Mouse (Mus musculus): Measurements from ENCODE around the gene Keap1. TPM values are rescaled to one million over a fixed set of nuclear protein-coding genes. Genes with fewer than 3 reads are reported as not detected.
A peak's percentile ranks its signal among the peaks of the same experiment; 100 is the strongest.

Gene Keap1
- total RNA-seq, 2 experiments from 2014 or later = 49.2 to 51.0 TPM

DNA sequence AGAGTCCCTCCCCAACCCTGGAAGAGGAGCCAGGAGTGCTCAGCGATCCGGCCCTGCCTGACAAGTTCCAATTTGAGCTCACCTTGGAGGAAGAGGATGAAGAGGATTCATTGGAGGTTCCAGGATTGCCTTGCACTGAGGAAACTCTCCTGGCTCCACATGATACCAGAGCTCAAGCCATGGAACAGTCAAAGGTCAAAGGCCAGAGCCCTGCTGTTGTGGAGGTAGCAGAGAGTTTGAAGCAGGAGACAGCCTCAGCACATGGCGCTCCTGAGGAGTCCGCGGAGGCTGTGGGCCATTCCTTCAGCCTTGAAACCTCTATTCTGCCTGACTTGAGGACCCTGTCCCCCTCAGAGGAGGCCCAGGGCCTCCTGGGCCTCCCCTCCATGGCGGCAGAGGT, 28.3 kb downstream of the Keap1 start:
- intact Hi-C loops (cut with DNase I) = no loop called here

DNA sequence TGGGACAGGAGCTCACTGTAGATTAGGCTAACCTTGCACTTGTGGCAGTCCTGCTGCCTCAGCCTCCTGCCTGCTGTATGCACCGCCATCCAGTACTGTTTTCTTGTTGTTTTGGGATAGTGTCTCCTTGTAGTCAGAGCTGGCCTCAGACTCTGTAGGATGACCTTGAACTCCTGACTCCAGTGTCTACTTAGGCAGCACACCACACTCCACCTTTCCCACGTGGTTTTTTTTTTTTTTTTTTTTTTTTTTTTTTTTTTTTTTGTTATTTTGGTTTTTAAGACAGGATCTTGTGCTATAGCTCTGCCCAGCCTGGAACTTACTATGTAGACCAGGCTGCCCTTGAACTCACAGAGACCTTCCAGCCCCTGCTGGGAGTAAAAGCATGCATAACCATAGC, 30.5 kb downstream of the Keap1 start:
- intact Hi-C loops (cut with DNase I) = no loop called here
- DNase-seq (ENCODE audit: low spot score in 2 of 2) = no peak

More for the DNA sequence above, 28.3 kb downstream of the Keap1 start:
- DNase-seq (ENCODE audit: low spot score in 2 of 2) = no peak

DNA sequence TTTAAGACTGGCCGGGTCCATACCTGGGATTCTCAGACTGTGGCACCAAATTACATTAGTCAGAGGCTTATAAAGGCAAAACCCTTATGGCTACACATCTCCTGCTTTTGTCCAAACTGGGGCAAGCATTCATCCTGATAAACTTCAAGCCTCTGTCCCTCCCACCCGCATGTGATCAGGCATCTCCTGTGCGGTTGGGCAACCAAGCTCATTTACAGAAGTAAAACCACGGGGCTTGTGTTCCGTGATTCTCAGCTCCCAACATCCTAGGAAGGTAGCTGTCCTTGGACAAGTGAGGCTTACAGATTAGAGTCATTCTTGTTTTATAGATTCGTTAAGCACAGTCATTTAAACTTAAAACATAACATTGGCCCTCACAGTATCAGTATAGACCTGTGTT, 32.3 kb downstream of the Keap1 start:
- no peak for DNase-seq (ENCODE audit: low spot score in 2 of 2)
- intact Hi-C loops (cut with DNase I) = no loop called here

GRCm38 (mm10) chr9:21204528-21205272, 34.5 kb downstream of the Keap1 start:
- intact Hi-C loops (cut with DNase I) = no loop called here
- DNase-seq (ENCODE audit: low spot score in 2 of 2) = peak; percentile 45 to 52

- no peak for DNase-seq (ENCODE audit: low spot score in 2 of 2)
- intact Hi-C loops (cut with DNase I) = no loop called here
These were observed 35.0 kb downstream of the Keap1 start for GRCm38 (mm10) chr9:21204156-21204527.

DNA sequence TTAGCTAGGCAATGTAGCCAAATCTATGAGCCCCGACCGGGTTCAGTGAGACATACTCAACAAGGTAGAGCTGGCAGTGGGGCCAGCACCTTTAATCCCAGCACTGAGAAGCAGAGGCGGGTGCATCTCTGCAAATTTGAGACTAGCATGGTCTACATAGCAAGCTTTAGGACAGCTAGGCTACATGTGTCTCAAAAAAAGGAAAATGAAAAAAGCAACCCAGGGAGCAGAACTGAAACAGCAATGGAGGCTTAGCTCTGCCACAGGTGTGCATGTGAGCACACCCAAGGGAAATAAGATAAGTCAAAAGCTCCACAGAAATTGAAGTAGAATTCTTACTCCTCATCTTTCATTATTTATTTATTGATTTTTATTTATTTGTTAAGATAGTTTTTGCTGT, 40.2 kb downstream of the Keap1 start:
- no peak for DNase-seq (ENCODE audit: low spot score in 2 of 2)
- intact Hi-C loops (cut with DNase I) = no loop called here

- peak; percentile 83 to 90 for DNase-seq (ENCODE audit: low spot score in 2 of 2)
- intact Hi-C loops (cut with DNase I) = no loop called here
These were observed 41.2 kb downstream of the Keap1 start for GRCm38 (mm10) chr9:21197981-21198380.

DNA sequence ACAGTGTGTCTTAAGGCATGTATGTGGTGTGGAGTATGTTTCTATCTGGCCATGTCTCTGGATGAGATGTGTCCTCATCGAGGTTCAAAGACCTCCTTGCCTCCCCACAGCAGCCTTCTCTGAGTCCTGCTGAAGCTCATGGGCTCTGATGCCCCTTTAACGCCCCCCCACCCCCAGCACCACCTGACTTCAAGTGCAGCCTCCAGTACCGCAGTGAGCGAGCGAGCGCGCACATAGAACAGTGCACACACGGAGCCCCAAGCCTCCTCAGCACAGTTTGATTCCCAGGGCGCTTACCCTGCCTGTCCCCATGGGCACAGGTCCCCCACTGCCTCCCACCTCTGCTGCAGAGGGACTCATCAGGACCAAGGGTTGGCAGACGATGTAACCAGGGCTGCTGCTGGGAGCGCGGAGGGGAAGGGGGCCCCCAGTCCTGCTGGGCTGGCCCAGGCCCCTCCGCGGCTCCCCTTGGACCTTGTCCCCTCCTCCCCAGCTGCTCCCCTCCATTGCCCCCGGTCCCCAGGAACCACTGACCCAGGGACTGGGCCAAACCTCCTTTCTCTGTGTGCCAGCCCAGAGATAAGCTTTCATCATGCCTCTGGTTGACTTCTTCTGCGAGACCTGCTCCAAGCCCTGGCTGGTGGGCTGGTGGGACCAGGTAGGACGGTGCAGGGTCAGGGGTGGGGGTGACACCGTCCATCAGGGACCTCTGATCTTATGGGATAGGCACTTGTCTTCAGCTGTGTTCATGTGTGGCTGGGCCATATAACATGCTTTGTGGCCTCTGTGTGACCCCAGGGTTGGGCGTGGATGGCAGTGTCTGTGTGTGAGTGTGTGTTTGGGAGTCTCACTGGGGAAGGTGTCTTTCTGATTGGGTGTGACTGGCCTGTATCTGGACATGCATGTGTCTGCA, 42.4 kb downstream of the Keap1 start:
- DNase-seq (ENCODE audit: low spot score in 2 of 2) = peak; percentile 70 to 72
- intact Hi-C loops (cut with DNase I) = no loop called here

DNA sequence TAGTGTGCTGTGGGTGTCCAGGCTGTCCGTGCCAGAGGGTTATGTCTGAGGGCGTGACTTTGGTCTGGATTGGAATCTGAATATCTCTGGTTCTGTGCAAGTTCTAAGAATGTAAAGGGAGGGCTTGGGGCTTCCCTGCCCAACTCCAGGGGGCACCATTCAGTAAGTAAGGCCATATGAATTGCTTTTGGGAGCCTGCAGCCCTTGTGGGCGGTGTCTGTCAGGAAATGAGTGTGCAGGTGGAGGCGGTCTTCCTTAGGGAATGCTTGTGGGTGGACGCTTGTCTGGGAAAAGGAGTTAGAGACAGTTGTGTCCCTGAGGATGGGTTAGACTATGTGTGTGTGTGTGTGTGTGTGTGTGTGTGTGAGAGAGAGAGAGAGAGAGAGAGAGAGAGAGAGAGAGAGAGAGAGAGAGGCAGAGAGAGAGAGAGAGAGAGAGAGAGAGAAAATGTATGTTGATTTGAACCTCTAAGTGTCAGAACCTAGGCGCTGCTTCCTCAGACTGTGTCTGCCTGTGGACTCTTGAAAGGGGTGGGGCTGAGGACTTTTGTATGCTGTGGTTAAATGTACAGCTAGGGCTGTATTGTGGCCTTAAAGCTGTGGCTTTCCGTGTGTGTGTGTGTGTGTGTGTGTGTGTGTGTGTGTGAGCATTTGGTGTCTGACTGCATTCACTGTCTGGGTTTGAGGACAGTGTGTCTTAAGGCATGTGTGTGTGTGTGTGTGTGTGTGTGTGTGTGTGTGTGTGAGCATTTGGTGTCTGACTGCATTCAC, 43.2 kb downstream of the Keap1 start:
- DNase-seq (ENCODE audit: low spot score in 2 of 2) = peak; percentile 62 to 90
- intact Hi-C loops (cut with DNase I) = loop anchor here (2.0 kb wide), 1 partner anchor 31 kb away; the partner anchor contains the start of gene Pde4a

- no peak for DNase-seq (ENCODE audit: low spot score in 2 of 2)
- intact Hi-C loops (cut with DNase I) = loop anchor here (2.0 kb wide), 1 partner anchor 30 kb away; the partner anchor contains the start of gene Pde4a
These were observed 44.2 kb downstream of the Keap1 start for GRCm38 (mm10) chr9:21194787-21195493.

DNA sequence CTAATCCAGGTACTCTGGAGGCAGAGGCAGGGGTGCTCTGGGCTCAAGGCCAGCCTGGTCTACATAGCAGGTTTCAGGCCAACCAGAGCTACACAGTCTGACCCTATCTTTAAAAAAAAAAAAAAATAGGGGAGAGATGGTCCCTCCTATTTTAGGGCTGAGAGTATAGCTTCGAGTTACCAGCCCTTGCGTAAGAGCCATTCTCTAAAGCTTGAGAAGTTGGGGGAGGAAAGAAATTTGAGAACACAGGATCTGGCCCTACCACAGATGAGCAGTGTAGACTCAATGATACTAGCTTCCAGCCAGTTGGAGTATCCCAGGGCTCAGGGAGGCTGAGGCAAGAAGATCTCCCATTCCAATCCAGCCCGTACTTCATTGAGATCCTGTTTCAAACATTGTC, 45.4 kb downstream of the Keap1 start:
- intact Hi-C loops (cut with DNase I) = loop anchor here (2.0 kb wide), 1 partner anchor 29 kb away; the partner anchor contains the start of gene Pde4a
- no peak for DNase-seq (ENCODE audit: low spot score in 2 of 2)

GRCm38 (mm10) chr9:21190670-21191069, 48.5 kb downstream of the Keap1 start:
- no peak for DNase-seq (ENCODE audit: low spot score in 2 of 2)
- intact Hi-C loops (cut with DNase I) = no loop called here

GRCm38 (mm10) chr9:21189905-21190304, 49.3 kb downstream of the Keap1 start:
- intact Hi-C loops (cut with DNase I) = no loop called here
- peak in 1 of 2 experiments; percentile 20 for DNase-seq (ENCODE audit: low spot score in 2 of 2)

DNA sequence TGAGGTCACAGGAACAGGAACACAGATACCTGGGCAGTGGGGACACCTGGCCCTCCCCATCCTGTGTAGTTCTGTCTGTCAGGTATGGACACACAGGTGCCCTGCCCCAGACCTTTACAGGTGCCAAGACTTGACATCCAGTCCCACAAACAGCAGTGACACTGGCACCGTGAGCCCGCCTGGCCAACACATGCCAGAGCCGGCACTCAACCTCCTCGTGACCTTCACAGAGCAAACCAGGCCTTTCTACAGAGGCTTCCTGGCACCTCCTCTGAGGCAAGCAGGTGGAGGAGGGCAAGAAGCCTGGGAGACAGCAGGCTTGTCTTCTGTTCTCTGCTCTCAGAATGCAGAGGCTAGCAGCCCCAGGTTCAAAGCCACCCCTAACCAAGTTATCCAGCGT, 53.7 kb downstream of the Keap1 start:
- no peak for DNase-seq (ENCODE audit: low spot score in 2 of 2)
- intact Hi-C loops (cut with DNase I) = no loop called here

- DNase-seq (ENCODE audit: low spot score in 2 of 2) = no peak
- intact Hi-C loops (cut with DNase I) = no loop called here
These were observed 54.4 kb downstream of the Keap1 start for GRCm38 (mm10) chr9:21184733-21185132.

DNA sequence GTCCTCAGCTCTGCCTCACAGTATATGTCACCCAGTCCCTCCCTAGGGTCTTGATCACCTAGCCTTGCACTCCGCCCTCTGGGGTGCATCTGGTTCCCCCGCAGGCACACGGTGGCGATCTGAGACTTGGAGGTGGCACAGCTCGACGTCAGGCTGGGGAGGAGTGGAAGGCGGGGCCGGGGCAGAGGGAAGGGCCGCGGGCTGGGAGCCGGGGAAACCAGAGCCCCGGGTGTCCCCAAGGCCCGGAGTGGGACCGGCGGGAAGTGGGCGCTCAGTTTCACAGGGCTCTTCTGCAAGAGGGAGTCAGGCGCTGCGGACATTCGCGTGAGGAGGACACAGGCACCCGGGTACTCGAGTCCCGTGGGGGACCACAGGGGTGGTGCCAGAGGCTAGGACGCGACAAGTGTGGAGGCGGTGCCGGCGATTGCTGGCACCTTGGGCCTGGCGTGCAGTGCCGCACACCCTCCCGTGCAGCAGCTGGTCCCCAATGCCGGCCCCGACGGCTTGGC, 55.2 kb downstream of the Keap1 start:
- DNase-seq (ENCODE audit: low spot score in 2 of 2) = no peak

GRCm38 (mm10) chr9:21183421-21183820, 55.7 kb downstream of the Keap1 start:
- intact Hi-C loops (cut with DNase I) = no loop called here
- DNase-seq (ENCODE audit: low spot score in 2 of 2) = no peak

More for the DNA sequence above, 55.2 kb downstream of the Keap1 start:
- intact Hi-C loops (cut with DNase I) = no loop called here

- no peak for DNase-seq (ENCODE audit: low spot score in 2 of 2)
These were observed 57.5 kb downstream of the Keap1 start for GRCm38 (mm10) chr9:21181421-21182220.

More at GRCm38 (mm10) chr9:21181421-21182220, 57.5 kb downstream of the Keap1 start:
- intact Hi-C loops (cut with DNase I) = no loop called here
